ENCODE assay signal across 8 mouse cellular contexts in the genomic region with DNA sequence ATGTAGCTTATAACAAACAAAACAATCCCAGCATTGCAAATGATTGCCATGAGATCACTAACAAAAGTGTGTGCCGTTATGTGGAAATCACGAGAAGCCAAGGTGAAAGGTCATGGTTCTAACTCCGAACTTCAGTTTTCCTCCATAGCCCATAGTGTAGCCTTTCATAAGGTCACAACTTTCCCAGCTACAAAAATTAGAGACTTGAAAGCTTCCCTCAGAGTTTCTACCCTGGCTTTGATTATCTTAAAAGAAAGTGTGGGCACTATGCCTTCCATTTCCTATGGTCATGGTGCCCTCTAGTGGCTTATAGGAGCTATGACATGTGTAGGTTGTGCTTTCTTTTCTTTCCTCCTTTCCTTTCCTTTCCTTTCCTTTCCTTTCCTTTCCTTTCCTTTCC.
A peak's percentile ranks its signal among the peaks of the same experiment; 100 is the strongest.
DNase-seq lines count a peak whose midpoint lies in the region; ATAC-seq and TF ChIP-seq lines count a peak whose summit lies in the region.

No protein-coding gene starts in this region.

- H3K79me2 ChIP-seq in C2C12 (ENCODE audit: control insufficient read depth, insufficient read depth) = no peaks in the 10 kb centered on the region

- no peaks in the 10 kb centered on the region for H3K36me3 ChIP-seq in C2C12 (ENCODE audit: control insufficient read depth, insufficient read depth)

- no peak for DNase-seq in frontal cortex, postnatal 25 days (ENCODE audit: low spot score in 2 of 2)
- DNase-seq in embryo, embryonic 10 days (ENCODE audit: low spot score) = peak; percentile 74
- no peak for DNase-seq in urinary bladder, postnatal 14 days (ENCODE audit: low spot score)
- no peak for DNase-seq in gastrocnemius, postnatal 4 days (ENCODE audit: low spot score in 2 of 2)
- no peak for DNase-seq in thymus, postnatal 14 days

- no peak overlapping the region for H3ac ChIP-seq in C2C12 (ENCODE audit: control insufficient read depth, insufficient read length, low read depth)

- no peak overlapping the region for H3K4me3 ChIP-seq in C2C12 (ENCODE audit: insufficient read depth, poor library complexity, severe bottlenecking)

- peaks cover 11% of the 10 kb centered on the region for H3K27me3 ChIP-seq in C2C12 (ENCODE audit: control insufficient read depth, insufficient read depth, insufficient read length)

- ATAC-seq in frontal cortex, adult (ENCODE audit: low TSS enrichment) = peak; percentile 29; the same call in 1 of the 2 replicates
- ATAC-seq in megakaryocyte-erythroid progenitor cell, adult 5-6 weeks (replicated peaks; ENCODE audit: low FRiP score, low TSS enrichment, poor library complexity, severe bottlenecking) = 0 out of 2 replicates have a peak, but pooled peaks have one; percentile 53

- TF ChIP-seq CTCF in C2C12 (IDR thresholded peaks at IDR 0.05; ENCODE audit: control insufficient read depth, insufficient read depth, insufficient read length) = peak; percentile 42

- H3K79me3 ChIP-seq in C2C12 (ENCODE audit: low read depth) = no peaks in the 10 kb centered on the region

TF ChIP-seq in C2C12, 6 proteins besides CTCF, POLR2A, EP300 and RAD21:
- TF ChIP-seq MYOG (IDR thresholded peaks at IDR 0.05; ENCODE audit: control insufficient read depth, extremely low read depth, insufficient read length) (no peak), FOSL1 (IDR thresholded peaks at IDR 0.05; ENCODE audit: insufficient read depth, low read length, poor library complexity, severe bottlenecking) (no peak), USF1 (IDR thresholded peaks at IDR 0.05; ENCODE audit: low read depth) (no peak), MAX (IDR thresholded peaks at IDR 0.05) (no peak), CEBPB (IDR thresholded peaks at IDR 0.05; ENCODE audit: low read depth) (no peak), MYOD1 (IDR thresholded peaks at IDR 0.05; ENCODE audit: control insufficient read depth, insufficient read length, low read depth) (no peak)
